Mouse (Mus musculus) erythroblast, embryonic 14.5 days (primary cell): Measurements from ENCODE around the gene Gfod1.

Source experiments
- GATA1 ChIP-seq: IDR thresholded peaks from 2 replicates; pipeline ENCODE4 v1.6.1; 2012; ENCODE audit warnings: low read length, inconsistent platforms, mixed read lengths
- TAL1 ChIP-seq: IDR thresholded peaks from 3 replicates; pipeline ENCODE4 v1.6.1; 2012; ENCODE audit warnings: low read length, inconsistent platforms, mixed read lengths

DNA sequence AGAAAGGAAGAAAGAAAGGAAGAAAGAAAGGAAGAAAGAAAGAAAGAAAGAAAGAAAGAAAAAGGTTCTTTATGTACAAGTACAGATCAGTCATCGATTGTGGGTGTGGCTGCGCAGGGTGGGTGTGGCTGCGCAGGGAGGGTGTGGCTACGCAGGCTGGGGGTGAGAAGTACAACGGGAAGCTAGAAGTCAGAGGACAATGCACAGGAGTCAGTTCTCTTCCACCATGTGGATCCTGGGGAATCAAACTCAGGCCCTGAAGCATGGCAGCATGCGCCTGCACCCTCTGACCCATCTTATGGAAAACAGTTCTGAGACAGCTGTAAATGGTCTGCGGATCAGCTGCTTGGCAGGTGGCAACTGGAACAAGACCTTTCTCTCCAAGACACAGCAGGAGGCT, 122.9 kb downstream of the Gfod1 start:
- TF ChIP-seq GATA1 (no peak), TAL1 (no peak)
